Mouse (Mus musculus) mouse trophoblast stem cell (cell line): ENCODE results near the gene Gramd4.
"Not testable (repeated sequence)": the region's sequence is repeated elsewhere in the genome, so short reads cannot be mapped to it uniquely, and the experiment has no call there.

Experiments
- in situ Hi-C, 2 experiments: fragments of 300-500 bp; cut with MseI, MboI; formaldehyde crosslinking; loops; 2 replicates in 1 of 2; 3 replicates in 1 of 2; pipeline ENCODE4 v1.15.1; 2025

The Gramd4 gene

DNA sequence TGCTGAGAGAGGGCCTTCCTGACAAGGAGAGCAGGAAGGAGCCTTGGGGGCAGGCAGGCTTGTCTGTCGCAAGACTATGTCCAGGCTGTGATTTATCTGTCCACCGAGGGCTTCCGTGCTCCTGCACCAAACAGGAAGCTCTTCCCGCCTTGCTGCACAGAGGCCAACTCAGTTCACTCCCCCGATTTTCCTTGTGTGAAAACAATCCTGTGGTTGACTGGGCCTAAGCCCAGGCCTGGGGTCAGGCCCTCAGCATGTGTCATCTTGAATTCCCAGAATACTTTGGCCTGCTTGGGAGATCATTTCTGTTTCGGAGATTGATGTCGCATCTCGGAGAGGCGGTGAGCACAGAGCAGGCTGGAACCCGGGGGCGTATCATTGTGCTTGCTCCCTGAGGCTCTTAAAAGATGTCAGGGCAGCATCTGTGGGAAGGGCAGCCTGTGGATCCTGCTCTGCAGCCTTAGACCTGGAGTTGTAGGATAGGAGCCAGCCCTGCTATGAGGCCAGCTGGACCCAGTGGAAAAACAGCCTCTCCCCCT is 32.6 kb downstream of the Gramd4 start:
- in situ Hi-C loops, result no loop called here

DNA sequence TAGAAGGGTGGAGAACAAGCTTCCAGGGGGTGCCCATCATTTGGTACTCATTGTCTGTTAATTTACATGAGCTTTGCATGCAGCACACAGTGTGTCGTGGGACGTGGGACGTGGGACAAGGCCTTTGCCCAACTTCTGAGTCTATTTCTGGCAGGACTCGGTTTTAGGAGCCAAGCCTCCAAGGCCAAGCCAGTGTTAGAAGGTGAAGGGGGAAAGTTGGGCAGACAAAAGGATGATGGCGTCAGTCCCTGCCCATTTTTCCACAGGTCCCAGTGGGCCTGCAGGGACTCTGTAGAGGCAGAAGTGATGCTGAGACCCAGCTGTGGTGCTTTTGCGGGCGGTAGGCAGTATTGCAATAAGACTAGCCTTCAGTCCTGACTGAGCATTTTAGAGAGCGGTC is 33.1 kb downstream of the Gramd4 start:
- in situ Hi-C loops, result no loop called here

DNA sequence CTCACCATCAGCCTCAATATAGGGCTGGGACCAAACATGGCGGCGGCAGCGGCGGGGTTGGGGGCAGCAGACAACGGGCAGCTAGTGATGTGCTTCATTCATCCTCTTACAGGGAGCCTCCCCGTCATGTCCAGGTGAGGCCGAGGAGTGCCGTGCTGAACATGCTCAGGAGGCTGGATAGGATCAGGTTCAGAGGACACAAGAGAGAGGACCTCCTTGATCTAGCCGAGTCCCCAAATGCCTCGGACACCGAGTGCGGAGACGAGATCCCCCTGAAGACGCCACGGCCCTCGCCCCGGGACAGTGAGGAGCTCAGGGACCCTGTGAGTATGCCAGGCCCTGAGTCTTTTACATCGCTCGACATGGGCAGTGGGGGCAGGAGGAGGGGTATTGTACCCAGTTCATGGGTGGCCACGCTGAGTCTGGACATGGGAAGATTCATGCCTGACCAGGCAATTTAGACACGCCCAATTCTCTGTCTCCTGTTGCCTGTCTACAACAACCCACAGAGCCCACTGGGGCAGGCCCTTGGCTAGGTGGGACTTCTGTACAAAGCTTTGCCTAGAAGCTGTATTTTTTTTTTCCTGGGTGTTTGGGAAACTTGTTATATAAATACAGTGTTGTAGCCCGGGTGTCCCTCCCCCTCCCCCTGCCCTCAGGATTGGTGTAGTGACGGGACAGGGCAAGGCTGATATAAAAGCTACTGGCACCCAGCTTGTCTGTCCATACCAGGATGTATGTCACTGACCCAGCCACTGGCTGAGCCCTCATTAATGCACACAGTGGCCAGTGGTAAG is 33.9 kb downstream of the Gramd4 start:
- in situ Hi-C loops, result no loop called here

DNA sequence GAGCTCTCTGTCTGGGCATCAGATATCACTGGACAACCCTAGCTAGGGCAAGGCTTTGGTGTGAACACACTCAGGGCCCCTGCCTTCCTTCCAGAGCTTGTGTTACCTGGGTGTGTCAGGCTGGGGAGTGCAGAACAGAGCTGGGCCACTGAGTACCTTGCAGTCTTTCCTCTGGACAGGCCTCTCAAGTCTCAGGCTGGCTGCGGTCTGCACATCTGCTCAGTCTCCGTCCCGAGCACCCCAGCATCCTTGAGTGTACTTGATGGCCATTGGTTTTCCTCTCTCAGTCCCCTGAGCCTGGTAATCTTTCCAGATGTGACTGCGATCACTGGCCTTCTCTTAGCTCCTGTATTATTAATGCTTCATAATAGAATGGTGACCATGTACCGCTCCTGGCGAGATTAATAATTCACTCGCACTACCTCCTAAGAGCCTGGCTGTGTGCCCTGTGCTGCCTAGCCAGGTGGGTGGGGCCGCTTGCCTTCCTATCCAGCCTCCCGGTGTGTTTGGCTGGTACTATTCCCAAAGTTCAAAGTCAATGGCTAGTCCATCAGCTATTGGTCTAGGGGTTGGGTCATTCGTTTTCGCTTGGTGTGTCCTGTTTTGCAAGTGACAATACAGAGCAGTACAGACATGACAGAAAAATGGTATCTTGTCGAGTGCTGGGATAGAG is 34.6 kb downstream of the Gramd4 start:
- in situ Hi-C loops, result no loop called here

DNA sequence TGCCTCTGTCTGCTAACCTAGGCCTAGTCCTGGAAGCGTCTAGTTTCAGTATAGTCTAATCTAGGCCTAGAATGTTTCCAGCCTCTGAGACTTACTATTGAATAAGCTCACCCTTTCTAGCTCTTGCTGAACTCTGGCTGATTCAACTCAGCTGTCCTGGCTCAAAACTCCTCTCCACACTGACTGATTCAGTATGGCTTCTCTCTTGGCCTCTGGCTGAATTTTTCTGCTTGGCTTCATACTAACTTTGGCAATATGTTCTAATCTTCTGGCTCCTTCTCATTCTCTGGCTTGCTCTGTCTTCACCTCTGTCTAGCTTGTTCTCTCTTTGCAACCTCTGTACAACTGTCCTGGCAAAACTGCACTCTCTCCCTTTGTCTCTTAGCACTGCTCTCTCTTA is 35.7 kb downstream of the Gramd4 start:
- in situ Hi-C loops, result no loop called here

DNA sequence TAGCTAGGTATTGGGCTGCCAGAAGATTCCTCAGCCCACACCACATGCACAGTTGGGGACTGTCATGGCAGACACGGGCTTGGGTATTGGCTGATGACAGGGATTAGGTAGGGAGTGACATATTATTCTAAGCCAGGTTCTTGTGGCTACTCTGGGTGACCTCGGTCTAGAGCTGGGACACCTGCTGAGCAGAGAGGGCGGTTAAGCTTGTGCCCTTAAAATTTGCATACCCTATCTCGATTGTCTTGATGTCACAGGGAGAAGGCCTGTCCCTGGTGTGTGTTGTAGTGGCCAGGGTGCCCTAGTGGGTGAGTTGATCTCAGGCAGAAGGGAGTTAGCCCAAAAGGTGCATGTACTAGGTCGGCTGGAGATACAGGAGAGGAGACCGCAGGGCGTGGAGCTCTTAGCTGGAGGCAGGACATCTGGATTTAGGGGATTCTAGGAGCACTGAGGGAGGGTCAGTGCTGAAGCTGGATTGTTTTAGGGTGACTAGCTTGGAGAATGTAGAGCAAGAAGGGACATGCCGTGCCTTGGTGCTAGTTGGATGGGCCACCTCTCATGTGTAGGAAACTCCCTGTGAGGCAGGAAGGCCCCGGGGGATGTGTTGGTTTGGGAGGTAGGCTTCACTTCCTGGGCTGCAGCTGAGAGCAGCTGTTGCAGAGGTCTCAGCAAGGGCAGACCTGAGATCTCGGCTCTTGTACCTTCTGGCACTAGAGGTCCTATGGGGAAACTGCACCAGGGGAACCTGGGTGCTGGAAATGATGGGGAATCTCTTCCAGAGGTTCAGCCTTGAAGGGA is 37.0 kb downstream of the Gramd4 start:
- in situ Hi-C loops, result no loop called here

DNA sequence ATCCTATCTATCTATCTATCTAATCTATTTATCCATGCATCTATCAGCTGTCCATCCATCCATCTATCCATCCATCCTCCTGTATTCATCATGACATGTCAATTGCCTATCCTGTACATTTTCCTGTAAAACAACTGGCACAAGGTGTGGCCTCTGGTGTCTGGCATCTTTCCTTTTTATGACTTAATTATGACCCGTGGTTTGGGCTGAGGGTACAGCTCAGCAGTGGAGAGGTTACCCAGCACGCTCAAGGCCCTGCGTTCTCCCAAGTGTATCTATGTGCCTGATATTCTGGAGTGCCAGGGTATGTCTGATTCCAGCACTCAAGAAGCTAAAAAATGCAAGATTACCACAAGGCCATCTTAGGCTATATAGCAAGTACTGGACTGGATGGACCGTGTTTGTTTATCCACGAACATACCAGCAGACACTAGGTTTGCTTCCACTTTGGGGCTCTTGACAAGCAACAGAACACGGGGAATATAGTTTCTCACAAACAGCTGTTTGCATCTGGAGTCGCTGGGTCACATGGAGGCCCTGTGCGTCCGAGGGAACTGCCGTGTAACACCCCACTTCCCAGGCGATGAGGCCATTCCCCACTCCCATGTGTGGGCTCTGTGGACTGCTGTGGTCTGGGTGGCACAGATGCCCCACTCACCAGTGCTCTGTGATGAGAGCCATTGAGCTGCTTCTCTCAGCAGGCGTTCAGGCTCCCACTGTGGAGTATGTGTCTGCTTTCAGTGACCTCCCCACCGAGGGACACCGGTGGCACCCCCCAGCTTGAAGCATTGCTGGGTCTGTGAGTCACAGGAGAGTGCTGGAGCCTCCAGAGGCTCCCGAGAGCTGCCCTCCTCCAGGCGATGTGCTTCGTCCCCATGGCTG is 38.5 kb downstream of the Gramd4 start:
- in situ Hi-C loops, result no loop called here

DNA sequence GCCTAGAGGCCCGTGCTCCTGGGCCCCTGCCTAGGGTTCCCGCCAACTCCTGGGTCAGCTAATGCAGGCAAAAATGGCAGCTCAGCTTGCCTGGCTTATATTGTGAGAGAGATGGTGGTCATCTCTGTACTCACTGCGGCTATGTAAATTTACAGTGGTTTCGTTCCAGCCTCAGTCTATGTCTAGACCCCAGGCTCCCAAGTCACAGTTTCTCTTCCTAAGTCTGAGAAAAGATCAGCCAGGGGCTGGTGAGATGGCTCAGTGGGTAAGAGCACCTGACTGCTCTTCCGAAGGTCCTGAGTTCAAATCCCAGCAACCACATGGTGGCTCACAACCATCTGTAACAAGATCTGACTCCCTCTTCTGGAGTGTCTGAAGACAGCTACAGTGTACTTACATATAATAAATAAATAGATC is 39.1 kb downstream of the Gramd4 start:
- in situ Hi-C loops, result not testable (repeated sequence)

DNA sequence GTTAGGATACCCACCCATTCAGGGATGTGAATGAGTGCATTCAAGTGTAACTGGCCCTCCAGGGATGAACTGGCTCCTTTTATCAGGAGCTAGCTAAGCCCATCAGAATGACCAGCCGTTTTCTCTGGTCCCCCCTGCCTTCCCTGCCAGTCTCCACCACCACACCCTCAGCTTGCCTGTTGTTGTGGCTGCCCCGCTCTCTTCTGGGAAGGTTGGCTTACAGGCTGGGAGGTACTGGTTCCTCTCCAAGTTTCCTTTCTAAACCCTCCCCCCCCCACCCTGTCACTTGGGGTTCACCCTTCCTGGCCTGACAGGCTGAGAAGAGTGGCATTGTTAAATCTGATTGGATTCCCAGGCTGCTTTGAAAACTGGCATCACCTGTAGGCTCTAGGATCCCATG is 40.4 kb downstream of the Gramd4 start:
- in situ Hi-C loops, result no loop called here

DNA sequence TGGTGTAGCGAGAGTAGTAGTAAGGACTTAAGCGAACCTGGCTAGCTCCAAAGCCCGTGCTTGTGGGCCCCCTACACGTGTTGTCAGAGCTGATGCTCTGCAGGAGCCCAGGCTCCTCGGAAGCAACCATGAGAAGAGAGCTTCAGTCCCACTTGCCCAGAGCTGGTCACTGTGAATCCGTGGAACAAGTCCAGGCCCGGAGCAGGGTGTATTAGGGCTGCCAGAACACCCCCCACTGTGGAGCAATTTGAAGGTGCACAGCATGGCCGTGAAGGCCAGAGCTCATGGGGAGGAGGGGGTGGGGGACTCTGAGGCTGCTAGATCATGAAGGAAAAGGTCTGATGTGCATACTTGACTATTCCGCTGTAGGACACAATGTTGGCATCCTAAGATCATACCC is 44.1 kb downstream of the Gramd4 start:
- in situ Hi-C loops, result no loop called here

DNA sequence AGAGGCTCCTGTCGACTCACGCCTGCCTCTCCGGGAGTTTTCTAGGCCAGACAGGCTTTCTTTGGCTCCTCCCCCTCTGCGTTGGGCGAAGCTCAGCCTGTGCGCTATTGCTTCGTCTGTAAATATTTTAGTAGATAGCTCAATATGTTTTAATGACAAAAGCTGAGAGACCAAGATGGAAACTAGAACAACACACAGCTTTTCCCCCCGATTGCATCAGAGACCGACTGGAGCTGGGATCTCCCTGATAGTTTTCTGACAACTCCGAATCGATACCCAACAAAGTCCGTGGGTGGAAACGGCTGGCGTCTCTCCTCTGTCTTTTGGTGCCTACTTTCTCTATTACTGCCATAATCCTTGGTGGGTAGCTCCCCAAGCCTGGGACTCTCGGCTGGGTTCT is 44.8 kb downstream of the Gramd4 start:
- in situ Hi-C loops, result no loop called here

DNA sequence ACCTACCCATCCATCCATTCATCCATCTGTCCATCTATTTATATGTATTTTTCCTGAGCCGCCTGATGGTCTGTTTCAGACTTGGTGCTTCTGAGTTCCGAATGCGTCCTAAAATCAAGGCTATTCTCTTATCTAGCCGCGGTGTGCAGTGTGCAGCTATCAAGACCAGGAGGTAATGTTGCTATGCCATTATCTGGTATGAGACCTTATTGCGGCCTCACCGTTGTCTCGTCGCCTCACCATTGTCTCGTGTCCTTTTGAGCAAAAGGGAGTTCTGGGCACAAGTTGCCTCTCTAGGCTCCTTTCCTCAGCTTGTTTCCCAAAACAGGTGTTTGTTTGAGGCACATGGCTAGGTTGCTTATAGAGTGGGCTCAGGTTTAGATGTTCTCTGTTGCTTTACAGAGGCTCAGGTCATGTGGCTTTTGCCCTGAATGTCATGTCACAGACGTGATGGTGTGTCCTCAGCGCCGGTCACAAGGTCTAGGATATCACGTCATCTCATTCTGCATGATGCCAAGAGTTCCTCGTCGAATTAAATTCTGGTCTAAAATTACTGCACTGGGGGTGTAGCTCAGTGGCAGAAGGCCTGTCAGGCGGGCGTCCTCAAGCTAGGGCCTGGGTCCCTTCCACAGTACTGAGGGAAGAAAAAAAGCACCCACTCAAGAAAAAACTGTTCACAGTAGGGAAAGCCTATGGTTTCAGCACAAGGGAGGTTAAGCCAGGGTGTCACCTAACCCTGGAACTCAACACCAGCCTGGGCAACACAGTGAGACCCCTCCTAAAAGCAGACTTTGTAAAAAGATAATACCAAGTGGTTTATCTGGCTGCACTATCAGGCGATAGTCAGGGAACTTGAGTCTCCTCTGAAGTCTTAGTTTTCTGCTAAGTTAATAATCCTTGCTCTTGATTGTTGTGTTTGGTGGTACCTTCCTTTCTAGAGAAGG is 47.2 kb downstream of the Gramd4 start:
- in situ Hi-C loops, result no loop called here

DNA sequence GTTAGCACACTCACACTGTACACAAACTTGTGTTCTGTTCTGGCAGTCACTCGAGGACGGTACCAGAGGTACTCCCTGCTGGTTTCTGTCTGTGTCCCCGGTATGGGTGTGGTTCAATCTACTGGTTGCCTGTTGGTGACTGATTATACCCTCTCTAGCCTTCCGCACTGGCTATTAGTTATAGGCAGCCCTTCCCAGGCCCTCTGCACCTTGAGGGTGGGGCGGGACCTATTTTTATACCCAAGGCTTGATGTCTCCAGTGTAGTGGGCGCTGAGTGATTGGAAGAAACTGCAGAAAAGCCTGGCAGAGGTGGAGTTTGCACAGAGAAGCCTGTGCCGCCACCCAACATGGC is 47.8 kb downstream of the Gramd4 start:
- in situ Hi-C loops, result no loop called here

DNA sequence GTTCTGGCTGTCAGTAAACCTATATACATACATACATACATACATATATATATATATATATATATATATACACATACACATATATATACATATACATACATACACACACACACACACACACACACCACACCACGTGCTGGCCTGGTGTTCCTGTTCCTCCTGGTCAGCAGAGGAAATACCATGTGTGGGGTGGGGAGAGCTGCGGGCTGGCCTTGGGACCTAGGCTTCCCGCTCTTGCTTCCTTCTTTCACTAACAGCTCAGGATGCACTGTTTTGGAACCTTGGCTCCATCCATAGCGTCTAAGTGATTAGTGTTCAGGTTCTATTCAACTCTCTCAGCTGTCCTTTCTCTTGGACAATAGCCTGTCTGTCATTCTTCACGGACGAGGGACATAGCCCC is 48.3 kb downstream of the Gramd4 start:
- in situ Hi-C loops, result no loop called here

DNA sequence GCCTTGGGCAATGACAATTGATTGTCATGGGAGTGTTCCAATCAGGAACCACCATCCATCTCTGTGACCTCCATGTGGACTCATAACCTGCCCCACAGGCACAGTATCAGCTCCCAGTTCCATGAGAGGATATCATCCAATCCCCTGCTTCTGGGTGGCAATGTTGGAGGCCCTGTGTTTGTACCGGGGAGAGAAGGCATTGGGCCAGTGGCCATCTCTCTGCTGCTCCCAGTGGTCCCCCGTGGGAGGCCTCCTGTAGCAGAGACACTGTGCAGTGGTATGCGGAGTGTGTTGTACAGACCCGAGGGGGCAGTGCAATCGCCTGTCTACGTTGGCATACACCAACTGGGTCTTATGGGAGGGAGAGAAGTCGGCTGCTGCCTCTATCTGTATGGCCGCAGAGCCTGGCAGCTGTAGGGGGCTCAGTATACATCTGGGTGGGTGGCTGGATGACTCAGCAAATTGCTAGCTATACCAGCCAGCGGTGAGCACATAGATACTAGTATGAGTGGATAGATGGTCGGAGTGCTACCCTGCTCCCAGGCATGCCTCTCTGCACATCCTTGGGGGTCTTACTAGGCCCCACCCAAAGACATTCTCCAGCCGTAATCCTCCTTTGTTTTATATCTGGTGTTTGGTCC is 50.5 kb downstream of the Gramd4 start:
- in situ Hi-C loops, result no loop called here

DNA sequence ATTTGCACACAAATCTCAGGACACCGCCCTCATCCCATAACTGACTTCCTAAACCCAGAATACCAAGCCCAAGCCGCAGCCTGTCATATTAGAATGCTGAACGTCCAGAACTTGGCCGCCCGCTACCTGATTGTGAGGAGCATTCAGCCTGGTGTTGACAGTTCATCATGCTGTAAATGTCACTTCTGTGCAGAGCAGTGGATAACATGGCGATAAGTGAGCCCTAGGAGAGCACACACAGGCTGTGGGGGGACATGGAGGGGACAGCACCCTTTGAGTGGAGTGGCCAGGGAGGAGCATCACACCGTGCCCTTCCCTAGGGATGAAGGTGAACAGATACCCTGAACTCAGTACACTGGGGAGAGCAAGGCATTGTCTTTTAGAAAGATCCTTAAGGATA is 51.8 kb downstream of the Gramd4 start:
- in situ Hi-C loops, result no loop called here

DNA sequence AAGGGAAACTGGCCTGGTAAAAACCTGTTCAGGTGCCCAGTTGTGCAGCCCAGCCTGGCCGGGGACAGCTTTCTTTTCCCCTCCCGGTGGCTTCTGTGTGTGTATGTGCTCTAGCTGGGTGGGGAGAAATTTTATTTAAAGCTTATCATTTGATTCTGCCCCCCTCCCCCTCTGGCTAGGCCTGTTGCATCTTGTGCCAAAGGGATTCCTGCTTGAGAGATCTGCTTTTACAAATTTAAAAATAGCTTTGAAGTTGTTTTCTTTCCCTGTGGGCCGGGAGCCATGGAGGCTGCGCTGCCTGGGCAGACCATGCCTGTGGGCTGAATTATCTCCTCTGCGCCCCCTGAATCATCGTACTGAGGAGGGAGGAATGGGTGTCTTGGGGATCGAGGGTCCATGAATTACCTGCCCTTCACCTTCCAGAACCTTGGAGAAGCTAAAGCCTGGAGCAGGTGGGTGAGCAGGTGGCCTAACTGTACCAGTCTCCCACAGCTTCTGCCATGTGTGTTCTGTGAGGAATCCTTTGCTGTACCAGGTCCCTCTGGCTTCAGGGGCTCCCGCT is 52.2 kb downstream of the Gramd4 start:
- in situ Hi-C loops, result no loop called here

DNA sequence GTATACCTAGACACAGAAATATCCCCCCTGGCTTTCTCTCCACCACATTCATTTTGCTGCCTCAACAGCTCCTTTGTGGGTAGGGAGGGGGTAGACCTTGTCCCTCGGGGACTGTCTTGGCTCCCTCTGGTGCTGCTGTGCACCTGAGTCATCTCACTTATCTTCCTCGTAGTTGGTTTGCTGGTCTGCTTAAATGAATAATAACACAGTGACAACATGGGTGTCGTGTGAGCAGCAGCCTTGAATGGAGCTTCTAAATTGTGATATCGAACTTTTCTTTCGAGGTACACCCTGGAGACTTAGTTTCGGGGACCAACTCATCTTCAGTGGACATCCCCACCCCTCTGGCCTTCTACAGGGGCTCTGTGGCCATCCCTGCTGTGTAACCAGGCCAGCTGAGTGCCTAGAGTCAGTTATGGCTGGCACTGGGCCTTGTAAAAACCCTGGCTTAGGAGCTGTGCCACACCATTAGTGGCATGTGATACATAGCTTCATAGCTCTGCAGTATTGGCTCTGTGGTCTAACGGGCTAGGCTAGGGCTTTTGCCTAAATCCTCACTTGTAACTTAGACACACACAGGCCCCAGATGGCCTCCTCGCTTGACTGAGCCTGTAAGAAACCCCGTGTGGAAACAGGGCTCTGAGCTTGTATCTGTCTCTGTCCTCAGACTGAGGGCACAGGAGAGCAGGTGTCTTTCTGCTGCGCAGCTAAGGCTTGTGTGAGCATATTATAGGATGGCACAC is 53.0 kb downstream of the Gramd4 start:
- in situ Hi-C loops, result no loop called here
